Mouse (Mus musculus) liver, embryonic 11.5 days (tissue): Measurements from ENCODE around the gene Rassf7. TPM values are rescaled to one million over a fixed set of nuclear protein-coding genes. Genes with fewer than 3 reads are reported as not detected.

Experiments used
- ATAC-seq: fragments of 200-750 bp; cut with Nextera tagmentation; replicated peaks from 2 replicates; pipeline ENCODE4 v1.8.0; 2017; ENCODE audit warnings: moderate number of reproducible peaks, mild to moderate bottlenecking, moderate TSS enrichment, moderate library complexity; ENCODE audit not compliant: low FRiP score
- DNase-seq: peaks from one replicate; pipeline ENCODE4 v3.0.0-alpha.2; 2017; ENCODE audit warnings: low spot score
- H3K27ac ChIP-seq: fragments of 300-500 bp; sonication (generic); 2 replicates; pipeline ENCODE4 v1.5.1; 2014; ENCODE audit warnings: mild to moderate bottlenecking, low read depth, low read length, control low read depth
- H3K27me3 ChIP-seq: fragments of 300-500 bp; sonication (generic); replicated peaks from 2 replicates; pipeline ENCODE4 v1.6.1; 2014; ENCODE audit warnings: low read length, mixed read lengths; ENCODE audit not compliant: control insufficient read depth, insufficient read depth
- H3K36me3 ChIP-seq: fragments of 300-500 bp; sonication (generic); 2 replicates; pipeline ENCODE4 v1.6.1; 2014; ENCODE audit warnings: mild to moderate bottlenecking, low read length, moderate library complexity, mixed read lengths; ENCODE audit not compliant: control insufficient read depth, insufficient read depth
- H3K4me1 ChIP-seq: fragments of 300-500 bp; sonication (generic); replicated peaks from 2 replicates; pipeline ENCODE4 v1.6.1; 2014; ENCODE audit warnings: low read length, mixed read lengths; ENCODE audit not compliant: control insufficient read depth, insufficient read depth
- H3K4me2 ChIP-seq: fragments of 300-500 bp; sonication (generic); 2 replicates; pipeline ENCODE4 v1.6.1; 2014; ENCODE audit warnings: mild to moderate bottlenecking, control low read depth, moderate library complexity
- H3K4me3 ChIP-seq: fragments of 300-500 bp; sonication (generic); 2 replicates; pipeline ENCODE4 v1.5.1; 2014; ENCODE audit warnings: low read depth, low read length, control low read depth
- H3K9ac ChIP-seq: fragments of 300-500 bp; sonication (generic); 2 replicates; pipeline ENCODE4 v1.6.1; 2014; ENCODE audit warnings: low read depth, low read length, control low read depth
- H3K9me3 ChIP-seq: fragments of 300-500 bp; sonication (generic); 2 replicates; pipeline ENCODE4 v1.6.1; 2016; ENCODE audit warnings: low read length, inconsistent platforms, mixed read lengths; ENCODE audit not compliant: control insufficient read depth
- WGBS: fragments of 180-500 bp; shearing (Covaris S2); extraction: QIAGEN DNeasy Blood & Tissue Kit; methylation state at CpG from one replicate; pipeline ENCODE4 v1.1.7; 2014; 5-methylcytosine and 5-hydroxymethylcytosine counted together
- polyA plus RNA-seq: library from polyadenylated mRNA; unstranded; fragments of >200 nt; fragmentation: Nextera tagmentation; extraction: Ambion mirVana; gene quantifications from 2 replicates; pipeline ENCODE4 v1.2.1, GENCODE M21; 2014

Gene Rassf7
- polyA plus RNA-seq, 1 experiment from 2014 or later: 35.1 TPM

- DNase-seq (peak; percentile 100), ATAC-seq (peak; percentile 96)
- Histone ChIP-seq H3K27me3 (no peaks in the 10 kb centered on the region), H3K27ac (peak overlapping the region; percentile 89), H3K36me3 (peaks cover 11% of the 10 kb centered on the region; the same call in 1 of the 2 replicates), H3K4me1 (peaks cover 41% of the 10 kb centered on the region), H3K4me3 (peak overlapping the region; percentile 79), H3K4me2 (peak overlapping the region; percentile 97), H3K9me3 (no peaks in the 10 kb centered on the region), H3K9ac (peak overlapping the region; percentile 92)
- 8% methylated on average over 44 of the region's 44 CpGs for WGBS
Measured at GRCm38 (mm10) chr7:141221249-141222125, 5.8 kb downstream of the Rassf7 start.

GRCm38 (mm10) chr7:141222126-141222467 is 6.4 kb downstream of the Rassf7 start:
- no peaks in the 10 kb centered on the region for H3K27me3 ChIP-seq
- DNase-seq (no peak), ATAC-seq (peak; percentile 8; the same call in 1 of the 2 replicates)
- H3K9ac ChIP-seq: peak overlapping the region; percentile 72
- no peaks in the 10 kb centered on the region for H3K9me3 ChIP-seq
- peak overlapping the region; percentile 89 for H3K27ac ChIP-seq
- H3K4me1 ChIP-seq: peaks cover 35% of the 10 kb centered on the region
- H3K4me2 ChIP-seq: peak overlapping the region; percentile 97
- H3K4me3 ChIP-seq: peak overlapping the region; percentile 79
- 15% methylated on average over 8 of the region's 8 CpGs for WGBS
- H3K36me3 ChIP-seq: peaks cover 11% of the 10 kb centered on the region; the same call in 1 of the 2 replicates

DNA sequence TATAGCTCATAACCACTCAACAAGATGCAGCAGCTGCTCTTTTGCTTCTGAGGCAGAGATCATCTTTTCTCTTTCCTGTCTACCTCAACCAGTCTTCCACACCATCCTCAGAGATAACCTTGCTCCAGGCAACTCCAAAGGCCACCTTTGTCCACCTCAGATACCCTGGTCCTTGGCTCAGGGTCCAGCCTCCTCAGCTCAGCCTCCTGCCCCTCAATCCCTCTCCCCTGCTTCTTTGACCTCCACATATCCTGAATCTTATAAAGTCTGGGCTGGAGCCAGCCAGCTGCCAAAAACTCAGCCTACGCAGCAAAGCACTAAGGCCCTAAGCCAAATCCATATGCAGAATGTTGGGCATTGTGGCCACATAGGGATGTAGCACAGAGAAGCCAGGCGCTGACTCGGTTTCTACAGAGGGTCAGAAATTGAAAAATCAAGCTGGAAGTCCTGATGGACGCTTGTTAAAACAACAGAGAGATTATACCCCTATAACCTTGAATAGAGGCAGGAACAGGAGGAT is 7.1 kb downstream of the Rassf7 start:
- no peak for ATAC-seq
- Histone ChIP-seq H3K9me3 (no peaks in the 10 kb centered on the region), H3K27ac (peak overlapping the region; percentile 89), H3K9ac (no peak overlapping the region), H3K4me1 (peaks cover 30% of the 10 kb centered on the region), H3K4me3 (no peak overlapping the region), H3K27me3 (no peaks in the 10 kb centered on the region), H3K4me2 (peak overlapping the region; percentile 97), H3K36me3 (peaks cover 10% of the 10 kb centered on the region; the same call in 1 of the 2 replicates)
- DNase-seq: no peak
- WGBS: 88% methylated on average over 4 of the region's 4 CpGs

GRCm38 (mm10) chr7:141226535-141226934 is 10.9 kb downstream of the Rassf7 start:
- ATAC-seq (no peak), DNase-seq (no peak)
- Histone ChIP-seq H3K27me3 (no peaks in the 10 kb centered on the region), H3K4me3 (no peak overlapping the region), H3K9ac (no peak overlapping the region), H3K4me1 (peaks cover 23% of the 10 kb centered on the region), H3K27ac (no peak overlapping the region), H3K9me3 (no peaks in the 10 kb centered on the region), H3K4me2 (no peak overlapping the region), H3K36me3 (peaks cover under 1% of the 10 kb centered on the region; the same call in 1 of the 2 replicates)
- WGBS: 79% methylated on average over 6 of the region's 6 CpGs

- Histone ChIP-seq H3K9ac (no peak overlapping the region), H3K4me2 (peak overlapping the region; percentile 98), H3K36me3 (peaks cover 13% of the 10 kb centered on the region), H3K27ac (no peak overlapping the region), H3K9me3 (no peaks in the 10 kb centered on the region), H3K4me1 (peaks cover 15% of the 10 kb centered on the region), H3K27me3 (no peaks in the 10 kb centered on the region), H3K4me3 (peak overlapping the region; percentile 98)
- ATAC-seq: peak; percentile 6; the same call in 1 of the 2 replicates
- 79% methylated on average over 4 of the region's 4 CpGs for WGBS
- no peak for DNase-seq
Measured at GRCm38 (mm10) chr7:141227796-141228195, 12.1 kb downstream of the Rassf7 start.

DNA sequence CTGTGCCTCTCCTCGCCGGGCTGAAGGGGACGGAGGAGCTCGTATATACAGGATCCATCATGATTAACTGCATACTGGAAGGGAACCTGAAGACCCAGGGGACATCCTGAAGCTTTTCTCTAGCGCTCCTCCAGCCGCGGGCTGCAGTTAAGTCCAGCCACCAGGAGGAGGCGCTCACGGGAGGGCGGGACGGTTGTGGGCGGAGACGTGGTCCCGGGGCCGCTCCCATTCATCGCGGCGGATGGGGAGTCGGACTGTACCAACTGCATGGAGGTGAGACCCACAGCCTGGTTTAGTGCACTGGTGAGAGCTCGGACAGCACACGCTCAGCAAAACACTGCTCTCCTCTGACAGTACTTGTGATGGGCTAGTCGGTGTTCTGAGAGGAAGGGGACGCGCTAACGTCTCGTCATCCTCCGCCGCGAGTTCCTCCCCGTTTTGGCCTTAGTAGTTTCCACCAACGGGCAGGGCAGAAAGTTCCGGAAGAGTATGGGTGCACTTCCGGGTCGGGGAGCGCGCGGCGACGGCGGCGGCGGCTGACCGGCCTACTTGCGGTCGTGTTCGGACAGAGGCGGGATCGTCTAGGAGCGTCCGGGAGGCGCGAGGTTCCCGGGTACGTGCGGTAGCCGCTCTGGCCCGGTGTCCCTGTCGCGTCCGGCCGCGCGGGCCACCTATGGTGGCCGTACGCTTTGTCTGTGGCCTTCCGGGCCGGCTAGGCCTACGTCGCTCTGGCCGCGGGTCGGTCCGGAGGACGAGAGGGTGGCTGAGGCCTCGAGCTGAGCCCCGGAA is 12.8 kb downstream of the Rassf7 start, which contains the start of gene Phrf1:
Gene Phrf1 (plus strand): TSS at position 506 of the 789 bp plus-strand sequence.
- peaks cover 15% of the 10 kb centered on the region for H3K4me1 ChIP-seq
- H3K27me3 ChIP-seq: no peaks in the 10 kb centered on the region
- DNase-seq (peak; percentile 93), ATAC-seq (peak; percentile 90)
- H3K9ac ChIP-seq: peak within 1 kb of the TSS; percentile 99
- under 1% methylated on average over 76 of the region's 76 CpGs for WGBS
- H3K9me3 ChIP-seq: no peaks in the 10 kb centered on the region
- peak within 1 kb of the TSS; percentile 98 for H3K4me2 ChIP-seq
- peaks cover 20% of the 10 kb centered on the region for H3K36me3 ChIP-seq
- H3K27ac ChIP-seq: peak within 1 kb of the TSS; percentile 87
- peak within 1 kb of the TSS; percentile 98 for H3K4me3 ChIP-seq

- DNase-seq (no peak), ATAC-seq (no peak)
- 47% methylated on average over 6 of the region's 6 CpGs for WGBS
- Histone ChIP-seq H3K36me3 (peaks cover 28% of the 10 kb centered on the region), H3K4me3 (peak overlapping the region; percentile 98), H3K4me1 (peaks cover 15% of the 10 kb centered on the region), H3K27ac (no peak overlapping the region), H3K4me2 (peak overlapping the region; percentile 98), H3K9ac (peak overlapping the region; percentile 99), H3K27me3 (no peaks in the 10 kb centered on the region), H3K9me3 (no peaks in the 10 kb centered on the region)
Measured at GRCm38 (mm10) chr7:141229702-141230101, 14.0 kb downstream of the Rassf7 start.

DNA sequence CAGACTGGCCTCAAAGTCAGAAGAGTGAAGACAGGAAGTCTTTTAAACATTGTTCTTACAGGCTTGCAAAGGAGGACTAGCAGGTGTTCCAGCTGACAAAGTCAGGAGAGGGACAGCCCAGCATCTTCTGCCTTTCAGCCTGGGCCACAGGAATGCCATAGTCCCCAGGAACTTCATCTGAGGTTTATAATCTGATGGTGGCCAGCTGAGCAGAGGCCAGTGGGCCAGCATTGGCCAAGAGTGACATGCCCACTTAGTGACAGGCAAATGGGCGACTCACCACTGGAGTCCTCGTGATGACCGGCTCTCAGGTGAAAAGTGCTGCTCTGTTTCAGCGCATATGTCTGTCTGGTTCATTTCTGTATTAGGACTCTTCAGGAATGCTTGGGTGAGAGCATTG is 14.9 kb downstream of the Rassf7 start:
- Histone ChIP-seq H3K4me2 (peak overlapping the region; percentile 98), H3K4me3 (peak overlapping the region; percentile 98)
- 88% methylated on average over 4 of the region's 4 CpGs for WGBS

More for the DNA sequence above, 14.9 kb downstream of the Rassf7 start:
- Histone ChIP-seq H3K27me3 (no peaks in the 10 kb centered on the region), H3K27ac (no peak overlapping the region), H3K9me3 (no peaks in the 10 kb centered on the region), H3K9ac (peak overlapping the region; percentile 99; the same call in 1 of the 2 replicates), H3K4me1 (peaks cover 15% of the 10 kb centered on the region), H3K36me3 (peaks cover 35% of the 10 kb centered on the region)
- ATAC-seq (no peak), DNase-seq (no peak)
